Mouse (Mus musculus) kidney, postnatal 4 days (tissue): Measurements from ENCODE around the gene Hspd1.
"Not testable (repeated sequence)": the region's sequence is repeated elsewhere in the genome, so short reads cannot be mapped to it uniquely, and the experiment has no call there.

Experiments
- DNase-seq, 2 experiments: peaks; one replicate each; pipeline ENCODE4 v3.0.0; 2021; ENCODE audit warnings: mixed read lengths in 2 of 2

The Hspd1 gene

GRCm38 (mm10) chr1:55086868-55087400 lies 1.1 kb downstream of the Hspd1 start:
- DNase-seq, result peak; percentile 35 to 61

- DNase-seq, result no peak
These were observed 2.2 kb downstream of the Hspd1 start for GRCm38 (mm10) chr1:55085781-55086366.

GRCm38 (mm10) chr1:55082106-55082505 lies 5.9 kb downstream of the Hspd1 start:
- DNase-seq, result no peak

GRCm38 (mm10) chr1:55079677-55080076 lies 8.4 kb downstream of the Hspd1 start:
- no peak for DNase-seq

- peak in 1 of 2 experiments; percentile 11 for DNase-seq
These were observed 11.1 kb downstream of the Hspd1 start for GRCm38 (mm10) chr1:55076849-55077516.

GRCm38 (mm10) chr1:55076395-55076743 lies 11.7 kb downstream of the Hspd1 start:
- DNase-seq, result no peak

- no peak for DNase-seq
These were observed 12.2 kb downstream of the Hspd1 start for GRCm38 (mm10) chr1:55075652-55076394.

GRCm38 (mm10) chr1:55074757-55075156 lies 13.3 kb downstream of the Hspd1 start:
- peak; percentile 33 to 35 for DNase-seq

GRCm38 (mm10) chr1:55072328-55072727 lies 15.7 kb downstream of the Hspd1 start:
- not testable (repeated sequence) for DNase-seq

- DNase-seq, result no peak
These were observed 26.3 kb downstream of the Hspd1 start for GRCm38 (mm10) chr1:55061772-55062171.

- no peak for DNase-seq
These were observed 26.9 kb downstream of the Hspd1 start for GRCm38 (mm10) chr1:55061099-55061498.

- DNase-seq, result not testable (repeated sequence)
These were observed 29.7 kb downstream of the Hspd1 start for GRCm38 (mm10) chr1:55058383-55058782.

GRCm38 (mm10) chr1:55055322-55056115 lies 32.5 kb downstream of the Hspd1 start:
- DNase-seq, result no peak

GRCm38 (mm10) chr1:55053596-55053995 lies 34.4 kb downstream of the Hspd1 start:
- no peak for DNase-seq

GRCm38 (mm10) chr1:55053005-55053404 lies 35.0 kb downstream of the Hspd1 start:
- DNase-seq, result peak; percentile 77 to 88

- DNase-seq, result peak; percentile 99
These were observed 35.6 kb downstream of the Hspd1 start, which contains the start of gene Coq10b for GRCm38 (mm10) chr1:55052355-55052953. Gene Coq10b, plus strand, starts transcription at chr1:55052770.

GRCm38 (mm10) chr1:55051671-55052070 lies 36.4 kb downstream of the Hspd1 start:
- DNase-seq, result no peak

GRCm38 (mm10) chr1:55048841-55049587 lies 39.0 kb downstream of the Hspd1 start:
- DNase-seq, result no peak

- no peak for DNase-seq
These were observed 44.9 kb downstream of the Hspd1 start for GRCm38 (mm10) chr1:55043164-55043563.

- DNase-seq, result no peak
These were observed 45.8 kb downstream of the Hspd1 start for GRCm38 (mm10) chr1:55042246-55042645.

GRCm38 (mm10) chr1:55041691-55042090 lies 46.4 kb downstream of the Hspd1 start:
- DNase-seq, result no peak

- no peak for DNase-seq
These were observed 48.1 kb downstream of the Hspd1 start for GRCm38 (mm10) chr1:55039944-55040343.
